In genomic region chr7:75848776-75849670, GRCm38 (mm10) we compare ENCODE assay signal across 8 mouse cellular contexts. TPM values are rescaled to one million over a fixed set of nuclear protein-coding genes. Genes with fewer than 3 reads are reported as not detected.
DNase-seq lines count a peak whose midpoint lies in the region; ATAC-seq lines count a peak whose summit lies in the region.

No protein-coding gene starts in this region.

- H3K4me2 ChIP-seq in heart, embryonic 15.5 days = peak overlapping the region; percentile 86

- peaks cover 33% of the 10 kb centered on the region for H3K4me1 ChIP-seq in heart, embryonic 15.5 days (replicated peaks)

- H3K9me3 ChIP-seq in heart, embryonic 15.5 days (replicated peaks) = no peaks in the 10 kb centered on the region

- DNase-seq in urinary bladder, adult 18-20 months (ENCODE audit: low spot score in 2 of 2) = peak; percentile 17 to 41
- no peak for DNase-seq in urinary bladder, postnatal 10 days (ENCODE audit: low spot score)
- peak; percentile 57 for DNase-seq in embryo, embryonic 9.5 days (ENCODE audit: extremely low spot score)
- peak; percentile 62 for DNase-seq in kidney, postnatal 14 days
- DNase-seq in spleen, postnatal 4 days (ENCODE audit: low spot score in 2 of 2) = peak; percentile 49 to 81
- no peak for DNase-seq in ovary, postnatal 10 days (ENCODE audit: low spot score)

- peak overlapping the region; percentile 79 for H3K4me3 ChIP-seq in heart, embryonic 15.5 days

- no peaks in the 10 kb centered on the region for H3K36me3 ChIP-seq in heart, embryonic 15.5 days

- no peaks in the 10 kb centered on the region for H3K27me3 ChIP-seq in heart, embryonic 15.5 days

- H3K27ac ChIP-seq in heart, embryonic 15.5 days = peak overlapping the region; percentile 78

- H3K9ac ChIP-seq in heart, embryonic 15.5 days = peak overlapping the region; percentile 85

- ATAC-seq in heart, embryonic 15.5 days (replicated peaks; ENCODE audit: insufficient number of reproducible peaks, insufficient read depth, low FRiP score, low read depth) = no peak
- ATAC-seq in megakaryocyte, adult 5-6 weeks (ENCODE audit: poor library complexity, severe bottlenecking) = peak; percentile 16; the same call in 1 of the 2 replicates

- WGBS in heart, embryonic 15.5 days = under 1% methylated on average over 25 of the region's 25 CpGs

RNA-seq across cellular contexts. Expression of gene Klhl25, which starts 0.9 kb away (rescaled TPM):
- 7.7 and 11.5 TPM in 2 replicates for polyA plus RNA-seq in heart, embryonic 15.5 days (2015; fragmentation: Nextera tagmentation; extraction: Ambion mirVana)
- total RNA-seq in megakaryocyte, adult 5-6 weeks (2015) = 6.4 and 7.6 TPM in 2 replicates
- total RNA-seq in megakaryocyte, adult 5-6 weeks (2017) = 11.4 and 12.6 TPM in 2 replicates

Comparison
In these comparisons a context has a peak if more than half of its experiments do, and no peak if none do; other contexts are left out.
1. DNase-seq: peak in urinary bladder, adult 18-20 months (2 of 2), embryo, embryonic 9.5 days (single experiment), kidney, postnatal 14 days (single experiment) and spleen, postnatal 4 days (2 of 2); none in urinary bladder, postnatal 10 days (single experiment) and ovary, postnatal 10 days (single experiment).